Mouse (Mus musculus): ENCODE measurements around the gene Mlxipl.
A peak's percentile ranks its signal among the peaks of the same experiment; 100 is the strongest.

- TF ChIP-seq POLR2A (IDR thresholded peaks at IDR 0.05; ENCODE audit: insufficient read depth, low read depth, low read length): peak; percentile 91
- TF ChIP-seq CTCF (IDR thresholded peaks at IDR 0.05): no peak
- 0 out of 2 replicates have a peak, but pooled peaks have one; percentile 37 for TF ChIP-seq EP300 (IDR thresholded peaks at IDR 0.05; ENCODE audit: insufficient read depth, low read depth, low read length)
Measured at GRCm38 (mm10) chr5:135106758-135107256, 17.1 kb downstream of the Mlxipl start.
